Mouse (Mus musculus) brain, embryonic 18.5 days (tissue): ENCODE data around the gene AY358078.
"Not testable (repeated sequence)": the region's sequence is repeated elsewhere in the genome, so short reads cannot be mapped to it uniquely, and the experiment has no call there.

ENCODE experiments used
- DNase-seq: peaks from one replicate; pipeline ENCODE4 v3.0.0-alpha.2; 2012; ENCODE audit warnings: low read depth, low spot score

The AY358078 gene

GRCm38 (mm10) chr14:51799746-51800145 is at the start of gene AY358078:
Gene AY358078, plus strand, starts transcription at chr14:51800046.
- DNase-seq, result no peak

GRCm38 (mm10) chr14:51755944-51756343 is 43.9 kb upstream of the AY358078 start:
- DNase-seq, result no peak

- not testable (repeated sequence) for DNase-seq
These were observed 28.5 kb upstream of the AY358078 start for GRCm38 (mm10) chr14:51771378-51771777.

- no peak for DNase-seq
These were observed 26.4 kb upstream of the AY358078 start, which contains the start of gene Ang4 for GRCm38 (mm10) chr14:51773490-51773889. Gene Ang4, minus strand, starts transcription at chr14:51773590.

GRCm38 (mm10) chr14:51777791-51778190 is 22.1 kb upstream of the AY358078 start:
- DNase-seq, result no peak

GRCm38 (mm10) chr14:51778865-51779481 is 20.9 kb upstream of the AY358078 start:
- DNase-seq, result no peak

GRCm38 (mm10) chr14:51786335-51786734 is 13.5 kb upstream of the AY358078 start:
- DNase-seq, result no peak

GRCm38 (mm10) chr14:51787061-51787460 is 12.8 kb upstream of the AY358078 start:
- no peak for DNase-seq

GRCm38 (mm10) chr14:51789196-51789595 is 10.7 kb upstream of the AY358078 start:
- DNase-seq, result no peak

- DNase-seq, result no peak
These were observed 5.7 kb upstream of the AY358078 start for GRCm38 (mm10) chr14:51794106-51794505.

GRCm38 (mm10) chr14:51826625-51827024 is 26.8 kb downstream of the AY358078 start:
- no peak for DNase-seq

- DNase-seq, result not testable (repeated sequence)
These were observed 28.0 kb downstream of the AY358078 start for GRCm38 (mm10) chr14:51827842-51828241.

- no peak for DNase-seq
These were observed 29.3 kb downstream of the AY358078 start for GRCm38 (mm10) chr14:51829188-51829587.

GRCm38 (mm10) chr14:51838480-51838879 is 38.6 kb downstream of the AY358078 start:
- DNase-seq, result not testable (repeated sequence)

GRCm38 (mm10) chr14:51842250-51842649 is 42.4 kb downstream of the AY358078 start:
- DNase-seq, result no peak

GRCm38 (mm10) chr14:51842781-51843180 is 42.9 kb downstream of the AY358078 start:
- DNase-seq, result no peak

- no peak for DNase-seq
These were observed 44.0 kb downstream of the AY358078 start for GRCm38 (mm10) chr14:51843882-51844281.

GRCm38 (mm10) chr14:51846566-51846965 is 46.7 kb downstream of the AY358078 start:
- DNase-seq, result no peak

- DNase-seq, result not testable (repeated sequence)
These were observed 51.2 kb downstream of the AY358078 start for GRCm38 (mm10) chr14:51851006-51851405.

- no peak for DNase-seq
These were observed 53.6 kb downstream of the AY358078 start, which contains the start of gene Ear6 for GRCm38 (mm10) chr14:51853399-51853798. Gene Ear6, plus strand, starts transcription at chr14:51853699.

GRCm38 (mm10) chr14:51855280-51855679 is 55.4 kb downstream of the AY358078 start:
- DNase-seq, result not testable (repeated sequence)

GRCm38 (mm10) chr14:51863603-51864002 is 63.8 kb downstream of the AY358078 start:
- not testable (repeated sequence) for DNase-seq

- no peak for DNase-seq
These were observed 70.9 kb downstream of the AY358078 start for GRCm38 (mm10) chr14:51870756-51871155.

GRCm38 (mm10) chr14:51871741-51872140 is 71.9 kb downstream of the AY358078 start:
- no peak for DNase-seq
